Mouse (Mus musculus): ENCODE data around the gene Slit3. TPM values are rescaled to one million over a fixed set of nuclear protein-coding genes. Genes with fewer than 3 reads are reported as not detected.

The Slit3 gene
- polyA plus RNA-seq, 1 experiment, result 6.6 TPM

GRCm38 (mm10) chr11:35670181-35670580 lies 549.2 kb downstream of the Slit3 start:
- TF ChIP-seq POLR2A (IDR thresholded peaks at IDR 0.05; ENCODE audit: low read depth, low read length) (no peak), CTCF (IDR thresholded peaks at IDR 0.05; ENCODE audit: extremely low read depth, insufficient read length, insufficient replicate concordance, low read depth, low read length) (no peak)
- no peak overlapping the region for H3K4me3 ChIP-seq (ENCODE audit: low read depth, low read length)
- H3K27me3 ChIP-seq (ENCODE audit: control insufficient read depth, insufficient read depth, low read length), result no peaks in the 10 kb centered on the region
- H3K36me3 ChIP-seq (ENCODE audit: control insufficient read depth, insufficient read depth, low read length), result no peaks in the 10 kb centered on the region
- no peak overlapping the region for H3K27ac ChIP-seq (ENCODE audit: insufficient read depth, low read depth, low read length)
- WGBS, result 73% methylated on average over 6 of the region's 6 CpGs
- H3K4me1 ChIP-seq (ENCODE audit: control insufficient read depth, insufficient read depth, insufficient read length, low read length), result no peaks in the 10 kb centered on the region

- Histone ChIP-seq H3K4me1 (ENCODE audit: control insufficient read depth, insufficient read depth, insufficient read length, low read length) (no peaks in the 10 kb centered on the region), H3K4me3 (ENCODE audit: low read depth, low read length) (no peak overlapping the region), H3K27me3 (ENCODE audit: control insufficient read depth, insufficient read depth, low read length) (no peaks in the 10 kb centered on the region), H3K36me3 (ENCODE audit: control insufficient read depth, insufficient read depth, low read length) (no peaks in the 10 kb centered on the region), H3K27ac (ENCODE audit: insufficient read depth, low read depth, low read length) (no peak overlapping the region)
- 81% methylated on average over 3 of the region's 3 CpGs for WGBS
- no peak for TF ChIP-seq CTCF (IDR thresholded peaks at IDR 0.05; ENCODE audit: extremely low read depth, insufficient read length, insufficient replicate concordance, low read depth, low read length)
Observed at GRCm38 (mm10) chr11:35670746-35671145, 549.7 kb downstream of the Slit3 start.

GRCm38 (mm10) chr11:35673050-35673449 lies 552.0 kb downstream of the Slit3 start:
- 90% methylated on average over 7 of the region's 7 CpGs for WGBS
- Histone ChIP-seq H3K36me3 (ENCODE audit: control insufficient read depth, insufficient read depth, low read length) (no peaks in the 10 kb centered on the region), H3K4me3 (ENCODE audit: low read depth, low read length) (no peak overlapping the region), H3K4me1 (ENCODE audit: control insufficient read depth, insufficient read depth, insufficient read length, low read length) (no peaks in the 10 kb centered on the region), H3K27ac (ENCODE audit: insufficient read depth, low read depth, low read length) (no peak overlapping the region), H3K27me3 (ENCODE audit: control insufficient read depth, insufficient read depth, low read length) (no peaks in the 10 kb centered on the region)
- TF ChIP-seq CTCF (IDR thresholded peaks at IDR 0.05; ENCODE audit: extremely low read depth, insufficient read length, insufficient replicate concordance, low read depth, low read length) (no peak), POLR2A (IDR thresholded peaks at IDR 0.05; ENCODE audit: low read depth, low read length) (no peak)

GRCm38 (mm10) chr11:35674242-35674641 lies 553.2 kb downstream of the Slit3 start:
- Histone ChIP-seq H3K27ac (ENCODE audit: insufficient read depth, low read depth, low read length) (no peak overlapping the region), H3K4me1 (ENCODE audit: control insufficient read depth, insufficient read depth, insufficient read length, low read length) (no peaks in the 10 kb centered on the region), H3K27me3 (ENCODE audit: control insufficient read depth, insufficient read depth, low read length) (no peaks in the 10 kb centered on the region), H3K36me3 (ENCODE audit: control insufficient read depth, insufficient read depth, low read length) (no peaks in the 10 kb centered on the region), H3K4me3 (ENCODE audit: low read depth, low read length) (no peak overlapping the region)
- WGBS, result 93% methylated on average over 9 of the region's 9 CpGs
- TF ChIP-seq CTCF (IDR thresholded peaks at IDR 0.05; ENCODE audit: extremely low read depth, insufficient read length, insufficient replicate concordance, low read depth, low read length) (no peak), POLR2A (IDR thresholded peaks at IDR 0.05; ENCODE audit: low read depth, low read length) (no peak)

GRCm38 (mm10) chr11:35676744-35677143 lies 555.7 kb downstream of the Slit3 start:
- TF ChIP-seq POLR2A (IDR thresholded peaks at IDR 0.05; ENCODE audit: low read depth, low read length) (no peak), CTCF (IDR thresholded peaks at IDR 0.05; ENCODE audit: extremely low read depth, insufficient read length, insufficient replicate concordance, low read depth, low read length) (no peak)
- WGBS, result 69% methylated on average over 4 of the region's 4 CpGs
- Histone ChIP-seq H3K4me1 (ENCODE audit: control insufficient read depth, insufficient read depth, insufficient read length, low read length) (no peaks in the 10 kb centered on the region), H3K27me3 (ENCODE audit: control insufficient read depth, insufficient read depth, low read length) (no peaks in the 10 kb centered on the region), H3K36me3 (ENCODE audit: control insufficient read depth, insufficient read depth, low read length) (no peaks in the 10 kb centered on the region), H3K4me3 (ENCODE audit: low read depth, low read length) (no peak overlapping the region), H3K27ac (ENCODE audit: insufficient read depth, low read depth, low read length) (no peak overlapping the region)

- no peaks in the 10 kb centered on the region for H3K4me1 ChIP-seq (ENCODE audit: control insufficient read depth, insufficient read depth, insufficient read length, low read length)
- H3K36me3 ChIP-seq (ENCODE audit: control insufficient read depth, insufficient read depth, low read length), result no peaks in the 10 kb centered on the region
- 83% methylated on average over 5 of the region's 5 CpGs for WGBS
- no peak overlapping the region for H3K27ac ChIP-seq (ENCODE audit: insufficient read depth, low read depth, low read length)
- H3K27me3 ChIP-seq (ENCODE audit: control insufficient read depth, insufficient read depth, low read length), result no peaks in the 10 kb centered on the region
- TF ChIP-seq CTCF (IDR thresholded peaks at IDR 0.05; ENCODE audit: extremely low read depth, insufficient read length, insufficient replicate concordance, low read depth, low read length) (no peak), POLR2A (IDR thresholded peaks at IDR 0.05; ENCODE audit: low read depth, low read length) (no peak)
- H3K4me3 ChIP-seq (ENCODE audit: low read depth, low read length), result no peak overlapping the region
Observed at GRCm38 (mm10) chr11:35679976-35680375, 559.0 kb downstream of the Slit3 start.

GRCm38 (mm10) chr11:35687316-35687715 lies 566.3 kb downstream of the Slit3 start:
- 74% methylated on average over 6 of the region's 6 CpGs for WGBS
- Histone ChIP-seq H3K4me1 (ENCODE audit: control insufficient read depth, insufficient read depth, insufficient read length, low read length) (no peaks in the 10 kb centered on the region), H3K27ac (ENCODE audit: insufficient read depth, low read depth, low read length) (no peak overlapping the region), H3K27me3 (ENCODE audit: control insufficient read depth, insufficient read depth, low read length) (no peaks in the 10 kb centered on the region), H3K36me3 (ENCODE audit: control insufficient read depth, insufficient read depth, low read length) (no peaks in the 10 kb centered on the region), H3K4me3 (ENCODE audit: low read depth, low read length) (no peak overlapping the region)
- TF ChIP-seq POLR2A (IDR thresholded peaks at IDR 0.05; ENCODE audit: low read depth, low read length) (no peak), CTCF (IDR thresholded peaks at IDR 0.05; ENCODE audit: extremely low read depth, insufficient read length, insufficient replicate concordance, low read depth, low read length) (no peak)
